Mouse (Mus musculus): ENCODE data around the gene Tmem132c. TPM values are rescaled to one million over a fixed set of nuclear protein-coding genes. Genes with fewer than 3 reads are reported as not detected.

Tmem132c gene
- total RNA-seq, 2 experiments from 2014 or later: 7.1 to 7.5 TPM

DNA sequence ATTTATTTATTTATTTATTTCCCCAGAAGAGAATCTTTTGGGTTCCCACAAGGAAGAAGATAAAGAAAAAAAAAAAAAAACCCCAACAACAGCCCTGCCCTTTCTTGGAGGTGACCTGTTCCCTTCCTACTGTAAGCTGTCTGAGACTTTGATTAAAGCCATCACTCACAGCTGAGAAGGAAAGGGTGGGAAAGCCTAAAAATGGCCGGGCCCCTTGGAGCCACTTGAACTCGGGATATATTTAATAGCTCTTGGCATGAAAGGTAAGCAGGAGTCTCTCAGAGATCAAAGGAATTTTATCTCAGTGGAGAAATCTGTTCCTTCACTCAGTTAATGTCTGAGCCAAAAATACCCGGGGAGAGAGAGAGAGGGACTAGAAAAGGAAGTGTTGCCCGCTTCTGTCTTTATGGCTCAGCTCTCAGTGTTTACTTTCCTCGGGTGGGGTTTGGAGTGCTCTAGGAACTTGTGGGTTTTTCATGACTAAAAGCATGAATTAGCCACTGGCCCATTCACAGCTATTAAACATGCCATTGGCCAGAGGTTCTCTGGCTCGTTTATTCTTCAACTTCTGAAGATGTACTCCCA is 41.0 kb downstream of the Tmem132c start:
- no peak for DNase-seq (ENCODE audit: low spot score in 2 of 2)

DNA sequence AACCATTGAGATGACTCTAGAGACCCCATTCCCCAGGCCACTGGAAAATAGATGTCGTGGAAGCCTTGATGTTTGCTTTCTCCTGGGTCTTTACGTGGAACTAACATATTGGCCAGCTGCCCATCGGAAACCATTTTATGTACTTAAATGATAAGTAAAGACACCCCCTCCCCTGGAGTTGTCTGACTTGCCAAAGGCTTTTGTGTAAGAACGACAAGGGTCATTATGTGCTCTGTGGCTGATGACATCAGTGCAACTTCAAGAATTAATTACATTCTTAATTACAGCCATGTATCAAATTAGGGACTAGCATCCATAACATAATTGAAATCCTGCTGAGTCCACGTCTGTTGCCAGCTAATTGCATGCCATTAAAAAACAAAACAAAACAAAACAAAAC is 45.3 kb downstream of the Tmem132c start:
- DNase-seq (ENCODE audit: low spot score in 2 of 2): no peak

DNA sequence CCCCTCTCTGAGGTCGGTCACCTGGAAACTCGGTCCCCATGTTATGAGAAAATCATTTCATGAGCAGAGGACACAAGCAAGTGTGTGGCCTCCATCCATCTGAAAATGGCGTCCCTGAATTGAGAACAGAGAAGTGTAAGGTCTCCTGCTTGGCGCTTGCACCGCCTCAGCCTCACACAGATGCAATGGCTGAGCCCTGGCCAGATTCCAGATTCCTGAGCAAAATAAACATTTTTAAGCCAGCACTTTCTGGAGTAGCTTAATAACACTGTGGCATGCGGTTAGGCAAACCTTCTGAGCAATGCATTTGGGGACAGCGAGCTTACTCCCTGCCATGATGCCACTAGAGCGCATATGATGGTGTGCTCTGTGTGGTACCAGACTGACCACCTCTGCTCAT is 48.1 kb downstream of the Tmem132c start:
- no peak for DNase-seq (ENCODE audit: low spot score in 2 of 2)

DNA sequence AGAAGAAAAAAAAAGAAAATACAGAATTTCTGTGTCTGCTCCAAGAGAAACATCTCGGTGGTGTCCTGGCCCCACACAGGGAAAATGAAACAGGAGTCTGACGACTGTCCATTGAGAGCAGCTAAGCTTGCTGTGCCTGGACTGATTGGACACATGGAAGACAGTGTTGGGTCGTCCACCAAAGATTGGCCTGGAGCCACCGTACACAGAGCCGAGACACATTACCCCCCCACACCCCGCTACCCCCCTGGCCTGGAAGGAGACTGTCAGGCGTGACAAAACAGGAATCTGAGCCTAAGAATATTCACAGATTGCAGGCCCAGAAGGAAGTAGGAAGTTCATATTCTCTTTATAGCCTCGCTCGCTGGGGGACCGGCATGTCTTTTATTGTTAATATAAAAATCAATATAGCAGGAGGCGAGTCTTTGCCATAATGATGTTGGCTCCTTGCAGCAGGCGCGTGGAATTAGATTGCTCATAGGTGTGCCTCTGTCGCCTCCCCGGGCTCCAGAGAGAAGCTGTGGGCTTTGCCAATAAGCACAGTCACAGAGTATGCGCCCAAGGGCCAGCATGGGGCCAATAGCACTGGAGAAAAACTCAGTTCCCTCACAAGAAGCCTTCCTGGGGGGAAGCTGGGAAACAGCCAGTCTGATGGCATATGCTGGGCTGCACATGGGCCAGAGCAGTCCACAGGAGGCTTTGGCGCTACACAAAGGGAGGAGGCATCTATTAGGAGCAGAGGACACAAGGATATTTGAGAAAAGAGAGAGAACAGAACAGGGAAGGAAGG is 49.0 kb downstream of the Tmem132c start:
- DNase-seq (ENCODE audit: low spot score in 2 of 2): no peak

DNA sequence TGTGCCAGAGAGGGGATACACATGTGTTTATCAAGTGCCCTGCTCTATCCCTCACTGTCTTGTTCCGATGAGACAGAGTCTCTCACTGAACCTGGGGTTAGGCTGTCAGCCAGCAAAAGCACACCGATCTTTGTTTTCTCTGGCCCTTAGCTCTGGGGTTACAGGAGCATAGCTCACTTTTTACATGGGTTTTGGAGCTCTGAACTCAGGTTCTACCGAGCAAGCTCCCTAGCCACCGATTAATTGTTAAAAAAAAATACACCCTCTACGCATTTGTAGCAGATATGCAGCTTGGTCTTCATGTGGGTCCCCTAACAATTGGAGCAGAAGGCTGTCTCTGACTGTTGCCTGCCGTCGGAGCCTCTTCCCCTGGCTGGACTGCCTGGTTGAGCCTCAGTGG is 50.0 kb downstream of the Tmem132c start:
- no peak for DNase-seq (ENCODE audit: low spot score in 2 of 2)

DNA sequence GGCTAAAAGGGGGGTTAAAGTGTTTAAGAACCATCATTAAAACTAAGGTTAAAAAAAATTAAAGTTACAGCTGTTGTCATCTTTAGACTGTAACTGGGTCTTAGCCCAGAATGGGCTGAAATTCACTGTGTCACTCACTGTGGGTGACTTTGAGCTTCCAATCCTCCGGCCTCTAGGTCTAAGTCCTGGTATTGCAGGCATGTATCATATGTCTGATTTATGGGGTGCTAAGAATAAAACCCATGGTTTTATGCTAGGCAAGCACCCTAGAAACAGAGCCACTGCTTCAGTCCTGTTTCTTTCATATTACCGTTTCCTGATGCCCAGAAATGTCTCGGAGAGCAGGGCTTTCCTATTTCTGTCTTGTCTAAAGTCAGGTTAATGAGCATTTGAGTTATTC is 52.1 kb downstream of the Tmem132c start:
- DNase-seq (ENCODE audit: low spot score in 2 of 2): no peak

DNA sequence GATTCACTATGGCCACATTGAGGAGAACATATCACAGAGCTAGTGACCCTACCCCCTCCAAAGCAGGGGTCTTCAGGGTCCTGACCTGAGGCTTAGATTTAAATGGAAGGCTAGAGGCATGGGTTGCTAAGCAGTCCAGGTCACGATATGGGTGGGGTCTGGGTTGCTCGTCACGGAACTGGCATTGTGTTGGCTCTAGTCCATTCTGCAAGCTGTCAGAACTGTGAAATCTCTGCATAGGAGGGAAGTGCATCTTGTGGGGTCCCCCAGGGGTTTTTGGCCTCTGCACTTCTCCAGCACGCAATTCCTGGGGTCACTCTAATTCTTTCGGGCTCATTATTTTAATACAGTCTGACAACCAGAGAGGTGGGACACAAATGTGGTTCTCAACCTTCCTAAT is 55.9 kb downstream of the Tmem132c start:
- no peak for DNase-seq (ENCODE audit: low spot score in 2 of 2)

DNA sequence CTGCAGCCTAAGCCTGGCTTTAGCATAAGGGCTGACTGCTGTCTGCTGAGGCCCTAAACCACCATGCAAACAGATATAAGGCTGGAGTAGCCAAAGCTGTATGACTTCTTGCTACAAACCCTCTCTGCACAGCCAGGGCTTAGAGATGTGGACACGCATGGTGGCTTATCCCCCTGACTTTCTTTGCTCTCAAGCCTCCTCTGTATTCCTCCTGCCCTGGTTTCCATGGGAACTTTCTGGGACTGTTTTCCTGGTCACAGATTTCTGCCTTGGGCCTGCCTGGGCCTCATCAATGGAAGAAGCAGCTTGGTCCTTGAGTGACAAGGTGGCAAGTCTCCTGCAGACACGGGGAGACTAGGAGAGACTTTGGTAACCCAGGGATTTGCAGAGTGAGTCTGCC is 56.5 kb downstream of the Tmem132c start:
- DNase-seq (ENCODE audit: low spot score in 2 of 2): no peak

DNA sequence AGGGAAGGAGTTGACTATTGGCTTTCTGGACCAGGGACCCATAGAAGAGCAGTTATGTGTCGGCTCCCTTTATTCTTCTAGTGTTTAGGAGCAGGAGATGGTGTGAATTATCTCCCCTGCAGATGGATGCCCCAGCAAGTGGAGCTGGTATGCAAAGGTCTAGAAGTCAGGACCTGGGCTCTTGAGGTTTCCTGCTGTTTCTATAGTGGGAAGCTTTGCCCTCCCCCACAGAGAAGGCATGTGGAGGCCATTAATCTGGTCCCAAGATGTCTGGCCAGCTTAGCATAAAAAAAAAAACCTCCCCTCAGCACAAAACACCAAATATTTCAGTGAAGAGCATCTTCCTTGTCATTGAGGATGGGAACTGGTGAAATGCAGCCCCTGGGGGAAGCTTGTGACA is 57.4 kb downstream of the Tmem132c start:
- DNase-seq (ENCODE audit: low spot score in 2 of 2): no peak

DNA sequence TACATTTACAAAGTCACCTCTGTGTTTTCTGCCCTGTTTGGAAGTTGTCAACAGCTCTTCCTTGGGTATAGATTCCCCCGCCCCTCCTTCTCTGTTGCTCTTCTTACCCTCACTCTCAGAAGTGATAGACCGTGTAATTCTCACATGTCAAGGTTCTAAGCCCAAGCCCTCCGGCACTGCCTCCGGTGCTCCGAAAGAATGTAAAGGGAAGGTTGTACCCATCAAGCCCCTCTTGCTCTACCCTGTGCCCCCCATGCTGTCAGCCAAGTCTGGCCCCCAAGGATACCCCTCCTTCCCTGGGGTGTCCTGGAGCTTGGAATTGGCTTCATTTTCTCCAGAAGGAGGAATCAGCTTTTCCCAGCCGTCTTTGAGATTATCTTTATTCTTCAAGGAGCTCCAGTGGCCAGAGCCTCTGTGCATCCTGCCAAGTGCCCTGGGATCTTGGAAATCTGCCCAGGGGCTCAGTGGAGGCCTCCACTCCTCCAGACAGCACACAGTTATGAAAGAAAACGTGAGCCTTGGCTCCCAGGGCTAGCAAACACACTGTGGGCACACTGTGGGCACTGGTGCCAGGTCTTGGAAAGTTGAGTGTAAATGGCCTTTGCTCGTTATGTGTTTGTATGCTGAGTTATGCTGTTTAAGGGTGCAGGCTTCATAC is 59.1 kb downstream of the Tmem132c start:
- DNase-seq (ENCODE audit: low spot score in 2 of 2): peak; percentile 41 to 64

DNA sequence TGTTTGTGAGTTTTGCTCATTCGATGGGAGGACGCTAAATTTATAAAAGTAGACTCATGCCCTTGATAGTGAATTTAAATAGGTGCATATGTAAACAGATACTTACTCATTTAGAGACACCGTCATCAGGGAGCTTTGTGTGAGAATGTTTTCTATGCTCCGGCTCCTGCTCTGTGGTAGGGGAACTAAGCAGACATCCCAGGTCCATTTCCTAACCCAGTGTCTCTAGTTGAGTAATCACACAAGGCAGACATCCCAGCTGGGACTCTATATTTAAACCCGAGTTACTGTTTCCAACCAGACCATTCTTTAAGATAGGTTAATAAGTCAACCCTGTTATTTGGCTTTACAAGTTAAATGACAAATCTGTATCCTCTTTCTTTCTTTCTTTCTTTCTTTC is 63.7 kb downstream of the Tmem132c start:
- DNase-seq (ENCODE audit: low spot score in 2 of 2): no peak

DNA sequence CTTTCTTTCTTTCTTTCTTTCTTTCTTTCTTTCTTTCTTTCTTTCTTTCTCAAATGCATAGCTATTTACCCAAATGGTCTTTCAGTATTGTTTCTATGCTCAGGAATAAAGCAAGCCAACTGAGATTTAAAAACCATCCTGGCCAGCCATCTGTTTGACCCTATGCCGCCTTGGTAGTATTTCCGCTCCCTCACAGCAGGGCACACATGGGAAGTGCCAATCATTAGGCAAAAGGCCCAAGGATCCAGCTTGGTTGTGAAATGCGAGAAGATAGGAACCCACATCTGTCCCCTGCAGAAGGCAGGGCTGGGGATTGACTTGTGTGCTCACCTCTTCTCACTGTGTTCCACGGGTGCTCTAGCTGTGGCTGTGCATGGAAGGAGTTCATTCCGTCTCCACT is 64.1 kb downstream of the Tmem132c start:
- no peak for DNase-seq (ENCODE audit: low spot score in 2 of 2)

DNA sequence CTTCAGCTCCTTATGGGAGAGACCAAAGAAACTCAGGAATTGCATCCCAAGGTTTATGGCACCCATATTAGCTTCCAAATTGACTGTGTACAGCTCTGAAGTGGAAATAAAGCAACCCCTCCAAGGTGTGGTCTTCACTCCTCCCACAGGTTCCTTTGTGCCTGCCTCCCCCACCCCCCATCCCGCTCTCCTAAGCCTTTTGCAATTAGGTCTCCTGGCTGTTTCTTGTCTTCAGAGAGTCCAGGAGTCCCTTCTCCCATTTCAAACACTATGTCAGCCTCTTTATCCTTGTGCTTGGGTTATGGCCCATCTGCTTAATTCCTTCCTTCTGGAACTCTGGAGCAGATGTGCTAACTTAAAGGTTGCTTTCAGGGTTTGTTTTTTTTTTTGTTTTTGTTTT is 65.1 kb downstream of the Tmem132c start:
- no peak for DNase-seq (ENCODE audit: low spot score in 2 of 2)

DNA sequence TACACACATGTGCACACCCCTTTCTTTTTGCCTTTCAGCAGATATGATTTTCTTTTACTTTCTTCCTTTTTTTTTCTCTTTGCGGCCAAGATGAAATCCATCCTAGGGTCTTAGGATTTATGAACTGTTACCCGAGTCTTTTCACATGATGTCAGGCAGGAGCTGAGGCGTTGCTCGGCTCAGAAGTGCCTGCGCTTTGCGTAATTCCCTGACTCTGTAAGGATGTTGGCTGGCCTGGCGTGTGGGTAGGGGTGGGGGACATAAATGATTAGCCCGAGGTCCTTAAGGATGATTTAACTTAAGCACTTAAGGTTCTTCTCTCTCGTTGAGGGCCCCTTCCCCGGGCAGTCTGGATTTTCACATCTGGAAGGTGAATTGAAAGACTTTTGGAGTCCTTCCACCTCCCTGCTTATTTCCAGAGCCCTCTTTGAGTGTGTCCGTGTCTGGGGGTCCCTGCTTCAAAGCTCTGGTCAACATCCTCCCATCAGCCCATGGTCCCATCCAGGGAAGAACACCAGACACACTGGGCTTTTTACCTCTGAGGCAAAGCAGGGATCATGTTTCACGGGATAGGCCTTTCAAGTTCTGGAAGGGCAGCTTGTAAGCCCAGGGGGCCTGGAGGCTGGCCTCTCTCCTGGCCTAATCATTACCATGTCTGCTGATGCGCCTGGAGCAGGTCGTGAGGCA is 68.9 kb downstream of the Tmem132c start:
- DNase-seq (ENCODE audit: low spot score in 2 of 2): no peak

DNA sequence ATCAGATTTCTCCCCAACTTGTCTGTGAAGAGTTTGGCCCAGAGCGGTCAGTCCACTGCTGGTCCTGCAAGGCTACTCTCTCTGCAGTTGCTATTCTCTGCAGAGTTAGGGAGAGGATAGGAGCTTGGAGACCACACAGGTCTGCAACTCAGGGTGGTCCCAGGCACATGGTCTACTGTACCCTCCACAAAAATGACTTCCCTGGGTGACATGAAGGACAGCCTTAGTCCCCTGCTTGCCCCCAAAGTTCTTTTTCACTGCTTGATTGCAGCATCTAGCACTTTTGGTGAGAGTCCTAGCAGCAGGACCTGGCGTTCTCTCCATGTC is 69.4 kb downstream of the Tmem132c start:
- DNase-seq (ENCODE audit: low spot score in 2 of 2): no peak

DNA sequence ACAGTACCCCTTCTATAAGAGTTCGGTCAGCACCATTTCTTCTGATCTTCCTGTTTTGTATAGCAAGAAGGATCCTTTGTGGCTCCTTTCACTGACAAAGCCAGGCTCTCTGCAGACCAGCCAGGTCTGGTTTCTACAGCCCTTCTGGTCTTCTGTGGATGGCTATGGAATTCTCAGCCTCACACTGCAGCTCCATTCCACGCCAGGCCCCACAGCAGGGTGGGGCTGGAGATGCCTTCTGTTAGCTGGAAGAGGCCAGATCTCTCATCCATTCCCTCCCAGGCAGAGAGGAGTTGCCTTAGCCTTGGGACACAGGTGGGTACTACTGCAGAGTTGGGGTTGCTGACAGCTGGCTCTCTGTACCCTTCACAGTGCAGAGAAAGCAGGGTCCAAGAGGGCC is 72.0 kb downstream of the Tmem132c start:
- DNase-seq (ENCODE audit: low spot score in 2 of 2): no peak

DNA sequence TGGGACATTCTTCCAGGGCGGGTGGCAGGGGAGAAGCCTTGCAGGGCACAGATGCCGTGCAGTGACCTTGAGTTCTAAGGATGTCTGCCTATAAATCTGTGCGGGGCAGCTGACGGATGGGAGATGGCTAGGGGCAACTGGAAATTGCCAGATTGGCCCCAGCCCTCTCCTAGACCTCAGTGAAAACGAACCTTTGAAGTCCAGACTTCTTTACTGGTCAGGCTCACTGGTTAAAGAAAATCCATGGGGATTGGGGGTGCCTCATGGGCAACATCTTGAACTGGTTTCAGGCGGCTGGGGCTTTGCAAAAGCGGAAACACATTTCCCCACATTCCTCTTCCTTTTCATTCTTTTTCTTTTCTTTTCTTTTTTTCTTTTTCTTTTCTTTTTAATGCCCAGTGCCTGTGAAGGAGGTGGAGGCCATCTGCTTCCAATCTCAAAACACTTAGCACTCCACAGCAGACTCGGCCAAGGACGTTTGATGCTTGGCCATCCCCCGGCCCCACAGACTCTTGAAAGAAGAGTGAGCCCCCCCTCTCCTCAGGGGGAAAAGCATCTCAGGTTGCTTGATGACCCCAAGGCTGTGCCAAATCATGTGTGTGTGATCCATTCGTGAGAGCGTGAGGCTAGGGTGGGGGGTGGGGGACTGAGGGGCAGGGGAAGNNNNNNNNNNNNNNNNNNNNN is 77.6 kb downstream of the Tmem132c start:
- no peak for DNase-seq (ENCODE audit: low spot score in 2 of 2)

DNA sequence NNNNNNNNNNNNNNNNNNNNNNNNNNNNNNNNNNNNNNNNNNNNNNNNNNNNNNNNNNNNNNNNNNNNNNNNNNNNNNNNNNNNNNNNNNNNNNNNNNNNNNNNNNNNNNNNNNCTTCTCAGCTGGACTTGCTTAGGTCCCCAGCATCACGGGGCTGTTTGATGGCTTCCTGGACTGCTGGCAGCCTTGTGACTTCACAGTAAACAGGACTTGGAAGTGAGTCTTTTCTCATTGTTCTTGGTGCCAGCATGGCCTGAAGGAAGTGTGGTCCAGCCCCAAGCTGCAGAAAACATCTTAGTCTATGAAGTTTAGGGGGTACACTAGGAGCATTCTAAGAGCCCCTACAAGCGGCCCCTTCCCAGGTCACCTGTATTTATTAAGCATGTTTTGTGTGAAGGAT is 83.0 kb downstream of the Tmem132c start:
- no peak for DNase-seq (ENCODE audit: low spot score in 2 of 2)

DNA sequence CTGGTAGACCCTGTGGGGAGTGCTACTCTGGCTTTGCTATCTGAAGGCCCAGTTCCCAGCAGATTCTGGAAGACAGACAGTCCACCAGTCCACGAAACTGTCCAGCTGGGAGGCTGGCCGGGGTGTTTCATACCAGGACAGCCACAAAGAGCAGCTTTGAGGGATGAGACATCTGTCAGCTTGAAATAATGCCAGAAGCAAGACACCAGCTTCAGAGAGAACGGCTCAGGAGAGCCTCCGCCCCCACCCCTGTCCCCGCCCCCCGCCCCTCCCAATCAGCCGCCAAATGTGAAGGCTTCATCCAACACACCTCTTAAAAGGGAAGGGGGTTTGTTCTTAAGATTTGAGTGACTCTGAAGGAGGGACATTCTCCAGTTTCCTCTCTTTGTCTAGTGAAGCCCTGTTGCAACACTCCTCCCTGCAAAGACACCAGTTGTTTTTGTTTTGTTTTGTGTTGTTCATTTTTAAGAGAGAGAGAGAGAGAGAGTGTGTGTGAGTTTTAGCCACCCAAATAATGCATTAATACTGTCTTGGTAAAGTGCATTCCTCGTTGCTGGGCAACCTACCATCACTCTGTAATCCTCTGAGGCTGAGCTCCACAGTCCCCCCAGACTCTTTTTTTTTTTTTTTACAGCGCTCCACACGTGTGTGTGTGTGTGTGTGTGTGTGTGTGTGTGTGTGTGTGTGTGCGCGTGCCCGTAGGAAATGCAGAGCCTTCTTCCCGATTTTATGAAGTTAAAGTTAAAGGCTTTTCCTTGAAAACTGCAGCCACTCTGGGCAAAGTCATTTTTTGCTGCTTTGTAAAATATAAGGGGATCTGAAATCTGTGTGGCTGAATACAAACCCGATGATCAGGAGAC is 94.7 kb downstream of the Tmem132c start:
- peak in 1 of 2 experiments; percentile 43 for DNase-seq (ENCODE audit: low spot score in 2 of 2)

DNA sequence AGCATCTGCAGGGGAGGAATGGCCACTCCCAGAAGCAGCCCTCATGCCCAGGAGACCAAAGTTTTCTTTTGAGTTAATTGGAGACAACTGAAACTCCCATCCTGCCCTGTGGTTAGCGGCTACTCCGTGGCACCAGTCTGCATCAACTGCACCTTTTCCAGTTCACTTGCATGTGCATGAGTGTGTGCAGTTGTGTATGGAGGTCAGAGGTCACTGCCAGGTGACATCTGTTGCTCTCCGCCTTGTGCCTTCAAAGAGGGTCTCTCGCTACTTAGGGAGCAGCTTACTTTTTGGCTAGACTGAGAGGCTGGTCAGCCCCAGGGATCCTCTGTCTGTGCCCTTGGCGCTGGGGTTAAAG is 95.3 kb downstream of the Tmem132c start:
- no peak for DNase-seq (ENCODE audit: low spot score in 2 of 2)

DNA sequence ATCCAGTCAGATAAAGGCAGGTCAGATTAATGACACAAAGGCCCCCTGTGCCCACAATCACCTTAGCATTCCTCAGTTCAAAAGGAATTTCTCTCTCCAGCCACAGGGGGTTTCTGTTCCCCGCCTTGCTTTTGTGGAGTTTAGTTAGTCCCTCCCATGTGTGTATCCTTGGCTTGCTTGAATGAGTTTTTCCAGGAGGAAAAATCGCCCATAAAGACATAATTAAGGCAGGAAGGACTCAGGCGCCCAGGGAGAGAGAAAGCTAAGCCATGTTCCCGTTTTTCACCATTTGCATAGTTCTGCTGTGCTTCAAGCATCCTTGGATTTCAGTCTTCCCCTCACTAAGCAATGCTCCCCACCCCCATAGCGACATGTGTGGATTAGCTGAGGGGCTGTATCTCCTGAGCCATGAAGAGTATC is 97.4 kb downstream of the Tmem132c start:
- DNase-seq (ENCODE audit: low spot score in 2 of 2): no peak
